Mouse (Mus musculus) erythroblast, embryonic 14.5 days (primary cell): ENCODE measurements around the gene Tmem145.

Experiments
- GATA1 ChIP-seq: IDR thresholded peaks from 2 replicates; pipeline ENCODE4 v1.6.1; 2012; ENCODE audit warnings: low read length, inconsistent platforms, mixed read lengths
- TAL1 ChIP-seq: IDR thresholded peaks from 3 replicates; pipeline ENCODE4 v1.6.1; 2012; ENCODE audit warnings: low read length, inconsistent platforms, mixed read lengths

DNA sequence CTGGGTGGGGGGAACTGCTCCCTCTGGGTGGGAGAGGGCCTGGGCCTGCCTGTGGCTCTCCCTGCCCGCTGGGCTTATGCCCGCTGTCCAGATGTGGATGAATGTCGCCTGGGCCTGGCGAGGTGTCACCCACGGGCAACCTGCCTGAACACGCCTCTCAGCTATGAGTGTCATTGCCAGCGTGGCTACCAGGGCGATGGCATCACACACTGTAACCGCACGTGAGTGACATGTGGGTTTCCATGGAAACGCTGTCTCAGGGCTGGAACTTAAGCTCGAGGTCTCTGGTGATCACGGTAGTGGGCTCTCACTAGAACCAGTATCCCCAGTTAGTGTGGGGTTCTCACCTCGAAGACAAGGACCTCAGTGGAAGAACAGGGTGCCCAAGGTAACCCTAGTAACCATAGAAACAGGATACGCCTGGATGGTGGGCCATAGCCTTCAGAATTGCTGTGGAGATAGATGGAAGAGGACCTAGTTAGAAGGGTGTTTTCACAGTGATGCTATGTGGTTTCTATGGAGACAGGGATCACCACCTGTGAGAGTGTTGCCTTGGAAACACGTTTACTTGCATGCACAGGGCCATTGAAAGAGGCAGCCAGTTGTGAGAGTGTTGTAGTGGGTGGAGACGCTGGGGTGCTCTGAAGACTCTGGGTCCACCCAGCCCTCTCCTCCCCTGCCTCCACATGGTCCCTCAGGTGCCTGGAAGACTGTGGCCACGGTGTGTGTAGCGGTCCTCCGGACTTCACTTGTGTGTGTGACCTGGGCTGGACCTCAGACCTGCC lies 35.3 kb downstream of the Tmem145 start:
- TF ChIP-seq GATA1: no peak
- TF ChIP-seq TAL1: no peak
